Mouse (Mus musculus) small intestine, adult 2 months (tissue): ENCODE data around the gene Gpsm2. TPM values are rescaled to one million over a fixed set of nuclear protein-coding genes. Genes with fewer than 3 reads are reported as not detected.
A peak's percentile ranks its signal among the peaks of the same experiment; 100 is the strongest.

Experiments
- H3K27ac ChIP-seq: fragments of 200-500 bp; 2 replicates; pipeline ENCODE4 v1.5.1; 2012; ENCODE audit warnings: low read depth, low read length, control low read depth, inconsistent platforms; ENCODE audit not compliant: insufficient read depth
- H3K27me3 ChIP-seq: fragments of 200-500 bp; 2 replicates; pipeline ENCODE4 v1.6.1; 2012; ENCODE audit warnings: mild to moderate bottlenecking, moderate library complexity, low read length, inconsistent platforms; ENCODE audit not compliant: control insufficient read depth, insufficient read depth
- H3K36me3 ChIP-seq: fragments of 200-500 bp; 2 replicates; pipeline ENCODE4 v1.6.1; 2012; ENCODE audit warnings: mild to moderate bottlenecking, low read length, control low read depth, inconsistent platforms; ENCODE audit not compliant: control insufficient read depth, insufficient read depth
- H3K4me1 ChIP-seq: fragments of 200-500 bp; 2 replicates; pipeline ENCODE4 v1.6.1; 2012; ENCODE audit warnings: low read length, inconsistent platforms, mixed read lengths; ENCODE audit not compliant: control insufficient read depth, insufficient read depth, insufficient read length
- H3K4me3 ChIP-seq: fragments of 200-500 bp; 2 replicates; pipeline ENCODE4 v1.5.1; 2012; ENCODE audit warnings: low read depth, mild to moderate bottlenecking, control low read depth, inconsistent platforms, low read length, moderate library complexity
- CTCF ChIP-seq: fragments of 200-500 bp; IDR thresholded peaks from 2 replicates; pipeline ENCODE4 v1.5.1; 2012; ENCODE audit warnings: low read depth, mild to moderate bottlenecking, control low read depth, inconsistent platforms, low read length, moderate library complexity, mixed read lengths; ENCODE audit not compliant: insufficient replicate concordance, insufficient read length; ENCODE audit errors: extremely low read depth
- POLR2A ChIP-seq: fragments of 200-500 bp; IDR thresholded peaks from 2 replicates; pipeline ENCODE4 v1.6.1; 2012; ENCODE audit warnings: low read depth, mild to moderate bottlenecking, control low read depth, inconsistent platforms, low read length, moderate library complexity
- WGBS: fragments of 180-500 bp; shearing (Covaris S2); methylation state at CpG from one replicate; pipeline ENCODE4 v1.1.7; 2018; 5-methylcytosine and 5-hydroxymethylcytosine counted together
- polyA plus RNA-seq: library from polyadenylated mRNA; depleted of rRNA; stranded (reverse); fragments of >200 nt; gene quantifications from 2 replicates; pipeline ENCODE4 v1.2.3, GENCODE M21; 2012

The Gpsm2 gene
- polyA plus RNA-seq, 1 experiment: 8.7 TPM

GRCm38 (mm10) chr3:108751061-108751460 lies 29.0 kb upstream of the Gpsm2 start:
- no peaks in the 10 kb centered on the region for H3K27me3 ChIP-seq
- WGBS: 57% methylated on average over 6 of the region's 6 CpGs
- H3K4me1 ChIP-seq: no peaks in the 10 kb centered on the region
- no peak overlapping the region for H3K4me3 ChIP-seq
- H3K36me3 ChIP-seq: no peaks in the 10 kb centered on the region
- H3K27ac ChIP-seq: no peak overlapping the region
- TF ChIP-seq CTCF: no peak
- no peak for TF ChIP-seq POLR2A

GRCm38 (mm10) chr3:108744060-108744459 lies 22.0 kb upstream of the Gpsm2 start:
- H3K4me1 ChIP-seq: no peaks in the 10 kb centered on the region
- no peaks in the 10 kb centered on the region for H3K27me3 ChIP-seq
- H3K36me3 ChIP-seq: no peaks in the 10 kb centered on the region
- H3K27ac ChIP-seq: no peak overlapping the region
- TF ChIP-seq CTCF (no peak), POLR2A (no peak)
- 86% methylated on average over 4 of the region's 4 CpGs for WGBS
- H3K4me3 ChIP-seq: no peak overlapping the region

- no peak within 1 kb of the TSS for H3K27ac ChIP-seq
- TF ChIP-seq CTCF (no peak), POLR2A (no peak)
- peaks cover 6% of the 10 kb centered on the region; the same call in 1 of the 2 replicates for H3K4me1 ChIP-seq
- no peaks in the 10 kb centered on the region for H3K27me3 ChIP-seq
- H3K36me3 ChIP-seq: no peaks in the 10 kb centered on the region
- WGBS: 63% methylated on average over 8 of the region's 8 CpGs
- H3K4me3 ChIP-seq: no peak within 1 kb of the TSS
These were observed 17.1 kb upstream of the Gpsm2 start, which contains the start of gene Aknad1 for GRCm38 (mm10) chr3:108739045-108739708. TSS of gene Aknad1 (plus strand) at chr3:108739658.

- peaks cover 6% of the 10 kb centered on the region; the same call in 1 of the 2 replicates for H3K4me1 ChIP-seq
- 77% methylated on average over 3 of the region's 3 CpGs for WGBS
- no peaks in the 10 kb centered on the region for H3K27me3 ChIP-seq
- H3K4me3 ChIP-seq: no peak overlapping the region
- H3K36me3 ChIP-seq: no peaks in the 10 kb centered on the region
- H3K27ac ChIP-seq: peak overlapping the region; percentile 55; the same call in 1 of the 2 replicates
- TF ChIP-seq POLR2A (no peak), CTCF (no peak)
These were observed 15.7 kb upstream of the Gpsm2 start for GRCm38 (mm10) chr3:108737761-108738160.

GRCm38 (mm10) chr3:108730316-108730715 lies 8.2 kb upstream of the Gpsm2 start:
- H3K27ac ChIP-seq: peak overlapping the region; percentile 74
- TF ChIP-seq POLR2A (no peak), CTCF (no peak)
- H3K36me3 ChIP-seq: no peaks in the 10 kb centered on the region
- 18% methylated on average over 12 of the region's 12 CpGs for WGBS
- H3K4me1 ChIP-seq: peaks cover 3% of the 10 kb centered on the region; the same call in 1 of the 2 replicates
- H3K4me3 ChIP-seq: peak overlapping the region; percentile 44
- H3K27me3 ChIP-seq: no peaks in the 10 kb centered on the region

- Histone ChIP-seq H3K27me3 (no peaks in the 10 kb centered on the region), H3K36me3 (no peaks in the 10 kb centered on the region), H3K4me1 (peaks cover 3% of the 10 kb centered on the region; the same call in 1 of the 2 replicates), H3K27ac (no peak overlapping the region), H3K4me3 (no peak overlapping the region)
- WGBS: 89% methylated on average over 3 of the region's 3 CpGs
- no peak for TF ChIP-seq CTCF
- TF ChIP-seq POLR2A: no peak
These were observed 5.7 kb upstream of the Gpsm2 start for GRCm38 (mm10) chr3:108727776-108728175.

- no peaks in the 10 kb centered on the region for H3K27me3 ChIP-seq
- H3K4me3 ChIP-seq: no peak overlapping the region
- H3K4me1 ChIP-seq: peaks cover 3% of the 10 kb centered on the region; the same call in 1 of the 2 replicates
- TF ChIP-seq POLR2A (no peak), CTCF (no peak)
- no peak overlapping the region for H3K27ac ChIP-seq
- H3K36me3 ChIP-seq: no peaks in the 10 kb centered on the region
These were observed 5.2 kb upstream of the Gpsm2 start for GRCm38 (mm10) chr3:108727344-108727743.
